Mouse (Mus musculus) cortical plate, adult 2 months (tissue): ENCODE results near the gene Dock10. TPM values are rescaled to one million over a fixed set of nuclear protein-coding genes. Genes with fewer than 3 reads are reported as not detected.

Experiments
- H3K27ac ChIP-seq: fragments of 200-500 bp; 2 replicates; pipeline ENCODE4 v1.5.1; 2012; ENCODE audit warnings: low read length, control low read depth, inconsistent platforms; ENCODE audit not compliant: insufficient read depth
- H3K4me1 ChIP-seq: fragments of 200-500 bp; 2 replicates; pipeline ENCODE4 v1.6.1; 2011; ENCODE audit warnings: low read length; ENCODE audit not compliant: control insufficient read depth, insufficient read depth
- H3K4me3 ChIP-seq: fragments of 200-500 bp; 2 replicates; pipeline ENCODE4 v1.5.1; 2011; ENCODE audit warnings: mild to moderate bottlenecking, low read length, control low read depth; ENCODE audit not compliant: insufficient read depth
- CTCF ChIP-seq: fragments of 200-500 bp; IDR thresholded peaks from 2 replicates; pipeline ENCODE4 v1.5.1; 2011; ENCODE audit warnings: mild to moderate bottlenecking, control low read depth, low read length; ENCODE audit not compliant: insufficient read depth; ENCODE audit errors: extremely low read depth
- POLR2A ChIP-seq: fragments of 200-500 bp; IDR thresholded peaks from 2 replicates; pipeline ENCODE4 v1.6.1; 2011; ENCODE audit warnings: mild to moderate bottlenecking, low read length, control low read depth; ENCODE audit not compliant: insufficient read depth; ENCODE audit errors: extremely low read depth
- polyA plus RNA-seq: library from polyadenylated mRNA; depleted of rRNA; stranded (reverse); fragments of >200 nt; gene quantifications from 2 replicates; pipeline ENCODE4 v1.2.3, GENCODE M21; 2012

The Dock10 gene
- polyA plus RNA-seq, 1 experiment = 23.3 TPM

DNA sequence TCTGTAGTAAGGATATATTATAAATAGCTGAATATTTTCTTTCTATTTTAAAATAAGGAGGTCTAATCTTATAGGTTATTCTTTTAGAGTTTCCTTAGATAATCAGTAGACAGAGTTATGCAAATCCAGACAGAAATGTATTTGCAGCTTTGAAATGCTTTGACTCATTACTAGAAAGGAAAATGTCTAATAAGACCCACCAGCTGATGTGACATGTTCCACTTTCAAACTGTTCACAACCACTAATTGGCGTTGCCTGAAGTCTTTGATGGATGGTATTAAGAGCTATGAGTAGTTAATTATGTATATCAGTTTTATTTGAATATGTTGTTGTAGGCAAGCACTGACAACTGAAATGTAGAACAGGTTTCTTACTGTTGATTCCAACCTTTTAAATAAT is 298.4 kb downstream of the Dock10 start:
- Histone ChIP-seq H3K4me1 (no peaks in the 10 kb centered on the region), H3K4me3 (no peak overlapping the region), H3K27ac (no peak overlapping the region)
- TF ChIP-seq POLR2A = no peak
- TF ChIP-seq CTCF = no peak

DNA sequence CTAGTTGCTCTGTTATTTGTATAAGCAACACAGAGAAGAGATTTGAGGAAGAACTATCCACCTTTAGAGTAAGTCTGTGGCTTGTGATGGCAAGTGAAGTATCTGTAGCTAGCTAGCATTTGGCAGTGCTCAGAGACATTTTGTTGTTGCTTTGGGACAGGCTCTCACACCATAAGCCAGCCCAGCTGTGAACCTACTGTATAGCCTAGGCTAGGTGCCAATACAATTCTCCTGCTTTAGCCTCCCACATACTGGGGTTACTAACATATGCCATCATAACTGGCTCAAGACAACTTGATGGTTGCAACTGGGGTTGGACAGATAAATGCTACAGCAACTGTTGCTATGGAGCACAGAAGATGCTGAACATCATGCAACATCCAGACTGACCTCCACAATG is 298.9 kb downstream of the Dock10 start:
- no peaks in the 10 kb centered on the region for H3K4me1 ChIP-seq
- no peak overlapping the region for H3K4me3 ChIP-seq
- TF ChIP-seq CTCF (no peak), POLR2A (no peak)
- no peak overlapping the region for H3K27ac ChIP-seq

DNA sequence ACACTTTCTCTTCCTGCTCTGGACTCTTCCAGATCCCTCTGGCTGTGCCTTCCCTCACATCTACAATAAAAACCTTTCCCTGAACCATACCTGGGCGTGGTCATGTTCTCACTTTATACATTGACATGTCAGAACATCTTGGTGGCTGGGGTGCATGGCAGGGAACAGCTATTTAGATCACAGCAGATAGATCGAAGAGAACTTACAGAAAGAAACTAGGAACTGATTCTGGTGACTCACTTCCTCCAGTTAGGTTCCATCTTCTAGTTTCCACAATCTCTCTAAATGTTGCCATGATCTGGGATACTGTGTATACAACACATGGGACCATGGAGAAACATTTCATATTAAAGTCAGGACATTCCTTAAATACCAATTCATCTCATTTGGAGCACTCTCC is 304.4 kb downstream of the Dock10 start:
- H3K4me1 ChIP-seq = no peaks in the 10 kb centered on the region
- H3K4me3 ChIP-seq = no peak overlapping the region
- TF ChIP-seq POLR2A (no peak), CTCF (no peak)
- H3K27ac ChIP-seq = no peak overlapping the region

DNA sequence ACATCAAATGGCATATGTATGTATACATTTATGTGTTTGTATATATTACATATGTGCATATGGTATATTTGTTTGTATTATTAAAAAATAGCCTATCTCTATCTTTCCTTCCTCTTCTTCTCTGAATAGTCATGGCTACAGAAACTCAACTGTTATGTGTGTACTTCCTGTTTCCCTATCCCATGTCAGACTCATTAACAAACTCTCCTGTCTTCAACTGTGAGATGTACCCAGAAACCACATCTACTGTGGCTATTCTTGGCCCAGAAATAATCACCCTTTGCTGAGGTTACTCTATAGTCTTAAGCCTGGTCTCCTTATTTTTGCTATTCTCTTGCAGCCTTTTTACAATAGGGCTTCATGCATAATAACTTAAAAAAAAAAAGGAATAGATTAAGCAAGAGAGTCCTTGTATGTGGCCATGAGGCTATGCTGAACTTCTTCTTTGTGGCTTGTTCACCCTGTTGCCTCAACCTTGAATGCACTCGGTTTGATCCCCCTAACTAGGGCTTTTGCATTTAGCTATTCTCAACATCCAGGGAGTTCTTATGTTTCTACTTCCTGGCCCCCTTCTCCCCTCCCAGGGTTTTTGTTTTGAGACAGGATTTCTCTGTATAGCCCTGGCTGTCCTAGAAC is 306.3 kb downstream of the Dock10 start:
- H3K4me3 ChIP-seq = no peak overlapping the region
- H3K4me1 ChIP-seq = no peaks in the 10 kb centered on the region
- H3K27ac ChIP-seq = no peak overlapping the region
- no peak for TF ChIP-seq CTCF
- no peak for TF ChIP-seq POLR2A
